Mouse (Mus musculus) natural killer cell, adult 2 months (primary cell): ENCODE data around the gene Saysd1.
"Not testable (repeated sequence)": the region's sequence is repeated elsewhere in the genome, so short reads cannot be mapped to it uniquely, and the experiment has no call there.

Experiments
- DNase-seq, 2 experiments: peaks; one replicate each; pipeline ENCODE4 v3.0.0; 2022; ENCODE audit warnings: low spot score in 2 of 2

Saysd1 gene

DNA sequence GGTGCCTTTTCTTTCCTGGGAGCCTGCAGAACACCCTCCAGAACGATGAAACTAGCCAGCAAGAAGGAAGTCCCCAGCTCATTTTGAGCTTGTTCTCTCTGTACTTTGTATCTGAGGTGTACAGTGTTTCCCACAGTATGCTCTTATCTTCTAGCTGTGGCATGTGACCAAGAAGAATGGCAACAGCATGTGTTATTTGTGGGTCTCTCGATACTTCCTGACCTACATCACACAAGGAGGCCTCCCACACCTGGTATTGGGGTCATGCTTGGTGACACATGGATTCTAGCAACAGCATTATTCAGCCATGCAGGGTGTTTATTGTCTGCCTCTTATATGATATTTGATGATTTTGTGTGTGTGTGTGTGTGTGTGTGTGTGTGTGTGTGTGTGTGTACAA, 96.5 kb downstream of the Saysd1 start:
- DNase-seq = no peak

DNA sequence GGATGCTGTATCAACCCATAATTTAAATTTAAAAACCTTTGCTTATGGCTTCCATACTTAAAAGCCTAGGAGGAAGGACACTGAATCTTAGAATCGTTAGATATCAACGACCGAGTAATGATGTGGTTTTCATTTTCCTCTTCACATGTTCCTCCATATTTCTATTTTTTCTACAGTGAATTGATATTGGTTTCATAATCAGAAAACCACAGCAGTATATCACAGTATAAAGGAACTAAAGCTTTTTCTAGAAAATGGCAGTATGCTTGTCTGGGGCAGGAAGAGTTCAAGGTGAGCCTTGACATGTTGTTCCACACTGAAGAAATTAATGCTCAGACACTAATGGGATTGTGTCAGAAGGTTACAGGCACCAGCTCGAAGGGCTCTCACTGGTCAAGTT, 97.4 kb downstream of the Saysd1 start:
- DNase-seq = no peak

- DNase-seq = no peak
Observed at GRCm38 (mm10) chr14:20039795-20040194, 98.5 kb downstream of the Saysd1 start.

- DNase-seq = no peak
Observed at GRCm38 (mm10) chr14:20032738-20033116, 105.6 kb downstream of the Saysd1 start.

GRCm38 (mm10) chr14:20032016-20032737, 106.2 kb downstream of the Saysd1 start:
- DNase-seq = no peak

GRCm38 (mm10) chr14:20029606-20030005, 108.7 kb downstream of the Saysd1 start:
- no peak for DNase-seq

- not testable (repeated sequence) for DNase-seq
Observed at GRCm38 (mm10) chr14:20027475-20027874, 110.9 kb downstream of the Saysd1 start.
